Mouse (Mus musculus): ENCODE data around the gene Atp11a.

Gene Atp11a

DNA sequence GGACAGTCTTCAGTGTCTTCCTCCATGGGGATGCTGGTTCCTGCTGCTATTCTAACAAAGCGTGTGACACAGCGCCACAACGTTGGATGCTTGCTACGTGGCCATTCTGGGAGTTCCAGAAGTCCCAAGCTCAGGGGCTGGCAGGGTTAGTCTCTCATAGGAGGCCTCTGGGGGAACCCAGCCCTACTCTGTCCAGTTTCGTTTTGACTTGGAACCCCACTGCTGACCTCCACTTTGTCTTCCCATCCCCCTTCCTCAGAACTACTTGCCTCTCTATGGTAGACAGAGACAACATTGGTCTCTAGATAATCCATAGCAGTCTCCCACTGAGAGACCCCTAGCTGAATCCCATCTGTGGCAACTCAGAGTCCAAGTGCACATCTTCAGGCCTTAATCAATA lies 149.8 kb downstream of the Atp11a start:
- DNase-seq (ENCODE audit: low spot score): no peak

DNA sequence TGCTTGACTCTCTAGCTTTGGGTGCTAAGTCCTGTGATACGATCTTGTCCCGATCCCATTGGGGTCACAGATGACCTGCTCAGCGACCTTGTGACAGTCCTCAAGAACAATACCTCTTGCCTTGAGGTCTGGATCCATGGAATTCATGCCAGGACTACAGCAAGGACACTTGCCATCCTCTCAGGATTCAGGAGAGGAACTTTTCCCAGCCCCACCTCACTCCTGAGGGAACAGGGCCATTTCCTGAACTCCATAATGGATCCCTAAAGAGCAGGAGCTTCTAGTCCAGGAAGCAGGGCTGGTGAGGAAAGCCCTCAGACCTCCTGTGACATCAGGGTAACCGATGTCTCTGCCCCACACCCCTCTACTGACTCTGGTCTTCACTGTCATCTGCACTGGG lies 150.9 kb downstream of the Atp11a start:
- DNase-seq (ENCODE audit: low spot score): no peak

DNA sequence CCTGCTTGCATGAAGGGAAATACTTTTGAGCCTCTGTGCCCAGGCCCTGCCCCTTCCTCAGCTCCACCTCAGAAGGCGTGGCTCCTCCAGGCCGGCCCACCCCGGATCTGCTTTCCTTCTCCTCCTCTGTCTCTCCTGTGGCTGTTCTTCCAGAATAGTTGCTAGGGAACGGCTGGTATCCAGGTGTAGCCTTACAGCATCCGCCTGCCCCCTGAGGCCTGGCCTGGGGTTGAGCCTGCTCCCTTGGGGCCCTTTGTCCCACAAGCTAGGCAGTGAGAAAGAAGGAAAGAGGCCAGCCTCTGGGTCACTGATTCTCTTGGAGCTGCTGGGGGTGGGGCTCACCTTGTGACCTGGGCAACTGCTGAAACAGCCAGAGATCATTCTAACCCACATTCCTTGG lies 155.2 kb downstream of the Atp11a start:
- no peak for DNase-seq (ENCODE audit: low spot score)

DNA sequence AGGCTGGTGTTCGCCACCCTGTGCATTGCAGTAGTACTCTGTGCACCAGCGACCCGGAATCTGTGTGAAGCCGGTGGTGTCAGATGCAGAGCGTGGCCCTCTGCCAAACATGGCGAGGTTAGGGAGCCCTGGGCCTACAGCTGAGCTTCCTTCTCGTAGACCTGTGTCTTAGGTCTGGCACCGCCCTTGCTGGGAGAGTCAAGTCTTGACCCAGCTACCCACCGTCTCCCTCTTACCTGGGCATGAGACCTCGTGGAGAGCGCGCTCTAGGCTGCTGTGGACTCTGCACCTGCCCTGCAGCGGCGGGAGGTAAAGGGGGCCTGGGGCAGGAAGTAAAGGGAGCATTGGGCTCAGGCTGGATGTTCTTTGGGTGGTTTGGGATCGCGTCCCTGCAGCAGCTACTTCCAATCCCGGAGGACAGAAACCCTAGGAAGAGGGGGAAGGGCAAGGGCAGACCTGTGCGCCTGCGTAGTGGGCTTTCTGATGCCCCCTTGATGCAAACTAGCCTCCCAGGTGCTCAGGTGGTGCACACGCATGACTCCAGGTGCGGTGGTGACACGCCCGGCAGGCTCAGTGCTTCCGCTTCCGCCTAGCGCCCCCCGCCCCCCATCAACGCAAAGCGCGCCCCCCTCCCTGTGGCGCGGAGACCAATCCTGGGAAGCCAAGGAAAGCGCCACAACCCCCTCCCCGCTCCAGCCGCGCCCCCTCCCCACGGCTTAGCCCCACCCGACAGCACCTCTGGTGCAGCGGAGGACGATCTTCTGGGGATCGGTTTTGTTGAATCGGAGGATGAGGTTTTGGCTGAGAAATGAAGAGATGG lies 158.6 kb downstream of the Atp11a start:
- no peak for DNase-seq (ENCODE audit: low spot score)

DNA sequence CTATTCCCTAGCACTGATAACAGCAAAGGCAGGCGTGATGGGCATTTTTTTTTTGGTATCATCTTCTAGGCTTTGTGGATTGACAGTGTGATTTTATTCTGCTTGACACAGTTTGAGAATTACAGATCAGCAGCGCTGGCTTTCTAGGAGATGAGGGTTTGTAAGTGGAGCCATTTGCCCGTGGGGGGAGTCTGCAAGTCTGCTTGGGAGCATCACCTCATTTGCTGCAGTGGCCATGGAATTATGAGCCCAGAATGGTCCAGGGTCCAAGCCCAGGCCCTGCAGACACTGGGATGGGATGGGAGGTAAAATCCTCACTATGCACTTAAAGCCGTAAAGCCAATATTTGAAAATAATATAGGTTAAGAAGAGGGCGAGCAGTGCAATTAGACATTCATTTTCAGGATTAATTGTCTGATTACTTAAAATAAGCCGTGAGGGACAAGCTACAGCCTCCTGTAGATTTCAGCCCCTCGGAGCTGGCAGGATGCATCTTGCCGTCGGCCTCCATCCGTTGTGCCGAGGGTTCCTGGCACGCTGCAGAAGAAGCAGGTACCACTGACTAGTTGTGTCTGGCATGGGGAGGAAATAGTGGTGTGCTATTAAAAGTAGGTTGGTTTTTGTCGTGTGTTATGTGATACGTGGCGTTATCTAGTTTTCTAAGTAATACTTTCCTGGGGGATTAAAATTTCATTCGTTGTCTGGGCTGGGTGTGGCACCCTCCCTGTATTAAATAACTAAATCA lies 159.5 kb downstream of the Atp11a start:
- DNase-seq (ENCODE audit: low spot score): no peak

DNA sequence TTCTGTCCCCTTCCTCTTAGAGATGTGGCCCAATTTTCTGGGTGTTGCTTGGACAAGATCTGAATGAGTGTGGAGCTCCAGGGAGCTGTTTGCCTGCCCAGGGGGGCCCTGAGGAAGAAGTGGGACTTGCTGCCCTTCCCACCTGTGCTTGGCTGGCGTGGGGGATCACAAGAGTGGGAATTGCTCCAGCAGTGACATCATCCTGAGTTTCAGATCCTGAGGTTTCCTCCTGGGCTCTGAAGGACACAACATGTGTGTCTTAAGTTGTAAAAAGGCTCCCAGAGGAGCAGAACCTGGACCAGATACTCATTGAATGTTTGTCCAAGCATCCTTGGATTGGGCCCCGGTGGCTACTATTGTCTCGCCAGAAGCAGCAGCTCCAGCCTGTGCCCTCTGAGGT lies 160.2 kb downstream of the Atp11a start:
- no peak for DNase-seq (ENCODE audit: low spot score)

DNA sequence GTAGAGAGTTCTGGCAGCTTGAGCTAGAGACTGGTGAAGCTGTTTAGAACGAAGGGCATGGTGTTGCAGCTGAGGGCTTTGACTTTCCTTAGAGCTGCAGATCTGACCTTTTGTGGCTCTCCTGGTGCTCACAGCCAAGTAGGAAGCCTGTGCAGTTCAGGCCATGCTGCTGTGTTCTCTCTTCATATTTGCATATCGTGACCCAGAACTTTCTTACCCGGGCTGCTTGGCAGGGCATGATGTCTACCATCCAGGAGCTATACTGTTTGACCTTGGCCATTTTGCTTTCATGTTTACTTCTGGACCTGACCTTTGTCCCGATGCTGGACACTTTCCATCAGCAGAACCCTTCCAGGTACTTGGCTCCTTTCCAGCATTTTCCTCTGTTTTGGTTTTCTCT lies 161.0 kb downstream of the Atp11a start:
- DNase-seq (ENCODE audit: low spot score): no peak

Data from urinary bladder, postnatal 14 days (tissue).